Mouse (Mus musculus) liver, embryonic 14.5 days (tissue): ENCODE measurements around the gene Col1a1.
"Not testable (repeated sequence)": the region's sequence is repeated elsewhere in the genome, so short reads cannot be mapped to it uniquely, and the experiment has no call there.

Experiments
- CTCF ChIP-seq: IDR thresholded peaks from 2 replicates; pipeline ENCODE4 v1.5.1; 2016; ENCODE audit warnings: antibody characterized with exemption, low read depth, control low read depth
- EP300 ChIP-seq: IDR thresholded peaks from 2 replicates; pipeline ENCODE4 v1.6.1; 2016; ENCODE audit warnings: antibody characterized with exemption, low read depth

DNA sequence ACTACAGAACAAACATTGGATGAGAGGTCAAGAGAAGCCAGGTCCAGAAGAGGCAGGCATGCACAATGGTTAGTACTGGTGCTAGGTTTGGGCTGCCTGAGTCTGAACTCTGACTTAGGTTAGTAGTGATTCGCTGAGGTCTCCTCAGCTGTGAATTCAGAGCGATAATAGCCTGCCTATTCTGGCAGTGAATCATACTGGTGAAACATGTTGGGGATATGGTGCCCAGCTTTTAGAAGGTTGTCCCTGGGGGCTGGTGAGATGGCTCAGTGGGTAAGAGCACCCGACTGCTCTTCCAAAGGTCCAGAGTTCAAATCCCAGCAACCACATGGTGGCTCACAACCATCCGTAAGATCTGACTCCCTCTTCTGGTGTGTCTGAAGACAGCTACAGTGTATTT is 33.7 kb downstream of the Col1a1 start:
- not testable (repeated sequence) for TF ChIP-seq CTCF, EP300
